In the genomic region with DNA sequence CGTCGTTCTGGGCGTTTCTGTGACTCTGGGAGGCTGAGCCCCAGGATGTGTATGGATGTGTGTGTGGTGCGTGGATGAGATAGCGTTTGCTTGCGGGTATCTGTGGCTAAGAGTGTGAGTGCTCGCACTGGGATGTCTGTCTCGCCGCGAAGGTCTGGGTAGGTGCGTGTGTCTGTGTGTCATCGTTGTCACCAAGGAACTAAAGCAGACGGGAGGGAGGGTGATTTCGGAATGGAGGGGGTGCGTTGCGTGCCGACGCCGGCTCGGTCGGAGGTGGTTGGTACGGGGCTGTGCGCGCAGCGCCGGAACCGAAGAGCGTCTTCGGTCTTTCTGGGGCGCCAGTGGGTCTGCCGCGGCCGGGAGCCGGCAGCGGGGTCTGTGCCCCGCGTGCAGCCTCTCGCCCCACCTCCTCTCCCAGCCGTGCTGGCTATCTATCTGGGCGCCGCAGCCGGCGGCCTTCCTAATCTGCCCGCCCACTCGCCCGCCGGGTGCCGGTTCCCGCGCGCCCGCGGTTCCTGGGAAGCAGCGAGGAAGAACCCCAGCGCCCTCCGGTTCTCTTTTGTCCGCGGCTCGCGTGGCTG, we compare ENCODE assay signal across 7 mouse cellular contexts. TPM values are rescaled to one million over a fixed set of nuclear protein-coding genes. Genes with fewer than 3 reads are reported as not detected.
DNase-seq lines count a peak whose midpoint lies in the region; ATAC-seq lines count a peak whose summit lies in the region.

No protein-coding gene starts in this region.

- WGBS in lung, embryonic 16.5 days: under 1% methylated on average over 60 of the region's 60 CpGs

- peak overlapping the region; percentile 93 for H3K4me2 ChIP-seq in lung, embryonic 16.5 days (ENCODE audit: low read depth, low read length)

- H3K4me1 ChIP-seq in lung, embryonic 16.5 days (replicated peaks; ENCODE audit: control insufficient read depth, insufficient read depth, low read length): peaks cover 8% of the 10 kb centered on the region; the same call in 1 of the 2 replicates

- peak overlapping the region; percentile 70 for H3K4me3 ChIP-seq in lung, embryonic 16.5 days (ENCODE audit: low read length)

- no peaks in the 10 kb centered on the region for H3K9me3 ChIP-seq in lung, embryonic 16.5 days (ENCODE audit: control insufficient read depth, low read length)

- peak overlapping the region; percentile 81 for H3K27ac ChIP-seq in lung, embryonic 16.5 days (ENCODE audit: low read length)

- H3K9ac ChIP-seq in lung, embryonic 16.5 days (ENCODE audit: low read length): peak overlapping the region; percentile 76

- ATAC-seq in CD4-positive, CD25-positive, alpha-beta regulatory T cell, adult 4 months: peak; percentile 44
- ATAC-seq in granulocyte monocyte progenitor cell, adult 5-6 weeks (replicated peaks; ENCODE audit: poor library complexity, severe bottlenecking): peak; percentile 6
- peak; percentile 26 for ATAC-seq in lung, embryonic 16.5 days (ENCODE audit: low read depth)

- no peaks in the 10 kb centered on the region for H3K36me3 ChIP-seq in lung, embryonic 16.5 days (ENCODE audit: control insufficient read depth, insufficient read depth, low read length)

- peak; percentile 70 for DNase-seq in Muller cell, postnatal 12 days (ENCODE audit: inconsistent ontology term)
- peak; percentile 55 to 56 for DNase-seq in cerebellum, postnatal 36 days
- peak; percentile 52 to 76 for DNase-seq in layer of hippocampus, adult 18-20 months (ENCODE audit: low spot score in 2 of 2)
- DNase-seq in retina, postnatal 1 day: peak; percentile 73

- H3K27me3 ChIP-seq in lung, embryonic 16.5 days (ENCODE audit: control insufficient read depth, insufficient read depth, low read depth, low read length): no peaks in the 10 kb centered on the region

RNA-seq across cellular contexts. Expression of a gene that starts 1.3 kb away (rescaled TPM):
- 1 to 10 TPM in 1 of 2 experiments, not detected in 1; 1.0 TPM for polyA plus RNA-seq in CD4-positive, CD25-positive, alpha-beta regulatory T cell, adult 4 months (2017; shearing (Covaris generic))
- not detected in 2 replicates for total RNA-seq in granulocyte monocyte progenitor cell, adult 5-6 weeks (2014; fragmentation: Nextera tagmentation)
- not detected in 2 replicates for total RNA-seq in granulocyte monocyte progenitor cell, adult 5-6 weeks (2017)
- total RNA-seq in layer of hippocampus, adult 18-20 months (2021): 10 to 100 TPM; 35.3 to 37.4 TPM
- 9.1 and 9.2 TPM in 2 replicates for polyA plus RNA-seq in lung, embryonic 16.5 days (2015; fragmentation: Nextera tagmentation; extraction: Ambion mirVana)

RNA-seq across cellular contexts. Expression of a gene that starts 36.7 kb away (rescaled TPM):
- polyA plus RNA-seq in CD4-positive, CD25-positive, alpha-beta regulatory T cell, adult 4 months (2017; shearing (Covaris generic)): not detected
- not detected in 2 replicates for total RNA-seq in granulocyte monocyte progenitor cell, adult 5-6 weeks (2014; fragmentation: Nextera tagmentation)
- total RNA-seq in granulocyte monocyte progenitor cell, adult 5-6 weeks (2017): not detected in 2 replicates
- under 1 TPM; 0.28 to 0.72 TPM for total RNA-seq in layer of hippocampus, adult 18-20 months (2021)
- 2.0 and 3.0 TPM in 2 replicates for polyA plus RNA-seq in lung, embryonic 16.5 days (2015; fragmentation: Nextera tagmentation; extraction: Ambion mirVana)

RNA-seq across cellular contexts. Expression of a gene that starts 47.7 kb away (rescaled TPM):
- not detected for polyA plus RNA-seq in CD4-positive, CD25-positive, alpha-beta regulatory T cell, adult 4 months (2017; shearing (Covaris generic))
- total RNA-seq in granulocyte monocyte progenitor cell, adult 5-6 weeks (2014; fragmentation: Nextera tagmentation): 0.73 TPM in 1 of 2 replicates, not detected in the other
- 0.04 TPM in 1 of 2 replicates, not detected in the other for total RNA-seq in granulocyte monocyte progenitor cell, adult 5-6 weeks (2017)
- total RNA-seq in layer of hippocampus, adult 18-20 months (2021): 10 to 100 TPM; 60.4 to 65.2 TPM
- polyA plus RNA-seq in lung, embryonic 16.5 days (2015; fragmentation: Nextera tagmentation; extraction: Ambion mirVana): 10.6 and 12.0 TPM in 2 replicates

RNA-seq across cellular contexts. Expression of a gene that starts 51.5 kb away (rescaled TPM):
- 10 to 100 TPM; 91.3 to 92.4 TPM for polyA plus RNA-seq in CD4-positive, CD25-positive, alpha-beta regulatory T cell, adult 4 months (2017; shearing (Covaris generic))
- 253 and 300 TPM in 2 replicates for total RNA-seq in granulocyte monocyte progenitor cell, adult 5-6 weeks (2014; fragmentation: Nextera tagmentation)
- 97.8 and 111 TPM in 2 replicates for total RNA-seq in granulocyte monocyte progenitor cell, adult 5-6 weeks (2017)
- total RNA-seq in layer of hippocampus, adult 18-20 months (2021): 100 to 1,000 TPM; 398 to 399 TPM
- polyA plus RNA-seq in lung, embryonic 16.5 days (2015; fragmentation: Nextera tagmentation; extraction: Ambion mirVana): 180 and 204 TPM in 2 replicates

RNA-seq across cellular contexts. Expression of a gene that starts 56.2 kb away (rescaled TPM):
- polyA plus RNA-seq in CD4-positive, CD25-positive, alpha-beta regulatory T cell, adult 4 months (2017; shearing (Covaris generic)): 10 to 100 TPM; 33.3 to 40.3 TPM
- 13.3 and 15.6 TPM in 2 replicates for total RNA-seq in granulocyte monocyte progenitor cell, adult 5-6 weeks (2014; fragmentation: Nextera tagmentation)
- total RNA-seq in granulocyte monocyte progenitor cell, adult 5-6 weeks (2017): 8.9 and 9.6 TPM in 2 replicates
- 10 to 100 TPM; 11.2 TPM for total RNA-seq in layer of hippocampus, adult 18-20 months (2021)
- 16.2 and 17.9 TPM in 2 replicates for polyA plus RNA-seq in lung, embryonic 16.5 days (2015; fragmentation: Nextera tagmentation; extraction: Ambion mirVana)

Comparison
In these comparisons a context has a peak if more than half of its experiments do, and no peak if none do; other contexts are left out.
1. Peak in every context shown above with its lines: DNase-seq, ATAC-seq, H3K4me3 ChIP-seq and H3K27ac ChIP-seq.
2. RNA of a gene that starts 1.3 kb away (total RNA-seq): 35.3 to 37.4 TPM in layer of hippocampus, adult 18-20 months; not detected in granulocyte monocyte progenitor cell, adult 5-6 weeks; every median in the first group is over 10 times any median in the second.
3. RNA of a gene that starts 47.7 kb away (total RNA-seq): 60.4 to 65.2 TPM in layer of hippocampus, adult 18-20 months; 0.04 to 0.73 TPM in granulocyte monocyte progenitor cell, adult 5-6 weeks; every median in the first group is over 10 times any median in the second.